Mouse (Mus musculus): ENCODE measurements around the gene Fam193b.

The Fam193b gene

GRCm38 (mm10) chr13:55498906-55499305, 72.0 kb downstream of the Fam193b start:
- no peak for DNase-seq (ENCODE audit: low spot score)

- DNase-seq (ENCODE audit: low spot score), result no peak
These were observed 74.3 kb downstream of the Fam193b start for GRCm38 (mm10) chr13:55496661-55497060.

- DNase-seq (ENCODE audit: low spot score), result no peak
These were observed 75.2 kb downstream of the Fam193b start for GRCm38 (mm10) chr13:55495702-55496101.

- DNase-seq (ENCODE audit: low spot score), result no peak
These were observed 75.9 kb downstream of the Fam193b start for GRCm38 (mm10) chr13:55494883-55495621.

- DNase-seq (ENCODE audit: low spot score), result no peak
These were observed 76.7 kb downstream of the Fam193b start for GRCm38 (mm10) chr13:55494257-55494656.
